15 mouse cellular contexts compared by ENCODE assay signal in the genomic region with DNA sequence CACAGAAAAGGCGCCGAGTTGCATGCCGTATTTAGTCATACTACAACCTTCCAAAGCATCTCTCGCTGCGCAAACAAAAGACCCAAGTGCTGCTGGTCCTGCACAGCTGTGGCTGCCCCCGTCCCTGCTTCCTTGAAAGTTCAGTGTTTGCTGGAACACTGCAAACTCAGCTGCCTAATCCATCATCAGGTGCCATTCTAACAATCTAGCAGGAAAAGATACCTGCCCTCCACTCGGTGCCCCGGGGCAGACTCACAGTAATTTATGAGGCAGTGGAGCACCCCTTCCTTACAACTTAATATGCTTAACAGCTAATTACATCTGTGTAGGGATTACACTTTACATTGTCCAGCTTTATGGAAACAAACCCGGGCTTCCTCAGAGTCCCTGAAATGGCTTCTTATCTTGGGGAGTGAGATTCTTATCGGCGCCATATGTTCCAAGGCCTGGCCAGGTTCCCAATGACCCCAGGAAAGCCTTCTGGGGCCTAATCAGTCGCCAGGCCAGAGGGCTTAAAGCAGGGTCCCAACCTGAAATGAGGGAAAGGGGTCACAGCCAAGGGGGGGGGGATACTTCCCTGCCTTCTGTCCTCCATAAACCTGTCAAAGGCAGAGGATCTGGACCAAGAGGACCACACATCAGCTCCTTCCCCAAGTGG. TPM values are rescaled to one million over a fixed set of nuclear protein-coding genes. Genes with fewer than 3 reads are reported as not detected.
A peak's percentile ranks its signal among the peaks of the same experiment; 100 is the strongest.
DNase-seq lines count a peak whose midpoint lies in the region; ATAC-seq and TF ChIP-seq lines count a peak whose summit lies in the region.
"Had no signal": no experiment of that assay in that cellular context is flagged by ENCODE, and none has a peak within 500 bp of the region (broad histone marks: within the 10 kb centered on the region; RNA-seq: fewer than 3 reads in every experiment).

No protein-coding gene starts in this region.

- H3K4me2 ChIP-seq in kidney, embryonic 14.5 days (replicated peaks; ENCODE audit: low read depth, low read length) = no peak overlapping the region
- H3K4me2 ChIP-seq in kidney, postnatal 0 days (ENCODE audit: low read length) = no peak overlapping the region
- H3K4me2 ChIP-seq: liver, embryonic 12.5 days had no signal

- H3K79me3 ChIP-seq in C2C12 (ENCODE audit: low read depth) = no peaks in the 10 kb centered on the region

- H3K4me1 ChIP-seq in kidney, embryonic 14.5 days (ENCODE audit: control insufficient read depth, insufficient read depth, low read length) = peaks cover 5% of the 10 kb centered on the region
- H3K4me1 ChIP-seq in kidney, postnatal 0 days (replicated peaks; ENCODE audit: insufficient read depth, low read length) = no peaks in the 10 kb centered on the region; the same call in 1 of the 2 replicates

- intact Hi-C loops in heart, postnatal 10 days (cut with DNase I) = loop anchor here (2.0 kb wide), 2 partner anchors 25 to 45 kb away; no protein-coding TSS in a partner anchor

- no peak overlapping the region for H3K4me3 ChIP-seq in kidney, embryonic 14.5 days (ENCODE audit: low read length)
- no peak overlapping the region for H3K4me3 ChIP-seq in C2C12 (ENCODE audit: insufficient read depth, poor library complexity, severe bottlenecking)
- no peak overlapping the region for H3K4me3 ChIP-seq in kidney, postnatal 0 days (replicated peaks; ENCODE audit: low read depth, low read length)
- H3K4me3 ChIP-seq: left cerebral cortex, adult 2 months; liver, embryonic 12.5 days; megakaryocyte, embryonic 14.5 days had no signal

- H3K79me2 ChIP-seq in C2C12 (ENCODE audit: control insufficient read depth, insufficient read depth) = no peaks in the 10 kb centered on the region

- ATAC-seq in kidney, embryonic 14.5 days (ENCODE audit: low FRiP score, low TSS enrichment) = peak; percentile 39; the same call in 1 of the 2 replicates
- ATAC-seq in kidney, postnatal 0 days (replicated peaks; ENCODE audit: low FRiP score, low read depth) = no peak
- ATAC-seq in inflammation-experienced regulatory T-cells, adult 6 months = no peak
- ATAC-seq: liver, embryonic 12.5 days had no signal

- H3K9ac ChIP-seq in kidney, embryonic 14.5 days (ENCODE audit: low read depth, low read length) = no peak overlapping the region
- H3K9ac ChIP-seq in kidney, postnatal 0 days (ENCODE audit: low read depth, low read length) = no peak overlapping the region
- H3K9ac ChIP-seq: liver, embryonic 12.5 days had no signal

- no peak overlapping the region for H3ac ChIP-seq in C2C12 (ENCODE audit: control insufficient read depth, insufficient read length, low read depth)

- DNase-seq in heart, adult 11 months = peak; percentile 87
- no peak for DNase-seq in heart, postnatal 10 days
- no peak for DNase-seq in kidney, adult 11 months
- DNase-seq in kidney, postnatal 0 days (ENCODE audit: low spot score) = peak; percentile 60
- DNase-seq in urinary bladder, postnatal 10 days (ENCODE audit: low spot score) = no peak
- DNase-seq: B cell, adult 2 months; right cerebral cortex, postnatal 25 days; thymus, postnatal 25 days had no signal

- H3K27ac ChIP-seq in kidney, embryonic 14.5 days (ENCODE audit: low read depth, low read length) = peak overlapping the region; percentile 47; the same call in 1 of the 2 replicates
- peak overlapping the region; percentile 66 for H3K27ac ChIP-seq in kidney, postnatal 0 days
- H3K27ac ChIP-seq: left cerebral cortex, adult 2 months; liver, embryonic 12.5 days had no signal

- H3K9me3 ChIP-seq in kidney, embryonic 14.5 days (ENCODE audit: control insufficient read depth, low read length) = no peaks in the 10 kb centered on the region
- H3K9me3 ChIP-seq in kidney, postnatal 0 days (replicated peaks; ENCODE audit: low read length) = no peaks in the 10 kb centered on the region
- H3K9me3 ChIP-seq: G1E; liver, embryonic 12.5 days had no signal

- 26% methylated on average over 12 of the region's 12 CpGs for WGBS in kidney, embryonic 14.5 days
- 22% methylated on average over 12 of the region's 12 CpGs for WGBS in kidney, postnatal 0 days

- TF ChIP-seq CTCF in C2C12 (IDR thresholded peaks at IDR 0.05; ENCODE audit: control insufficient read depth, insufficient read depth, insufficient read length) = no peak
- TF ChIP-seq CTCF in kidney, postnatal 0 days (IDR thresholded peaks at IDR 0.05; ENCODE audit: low read depth) = no peak

- no peaks in the 10 kb centered on the region for H3K36me3 ChIP-seq in kidney, embryonic 14.5 days (ENCODE audit: control insufficient read depth, insufficient read depth, low read length)
- H3K36me3 ChIP-seq in C2C12 (ENCODE audit: control insufficient read depth, insufficient read depth) = no peaks in the 10 kb centered on the region
- H3K36me3 ChIP-seq in kidney, postnatal 0 days (ENCODE audit: insufficient read depth, low read length) = no peaks in the 10 kb centered on the region
- H3K36me3 ChIP-seq: G1E; liver, embryonic 12.5 days had no signal

- no peaks in the 10 kb centered on the region for H3K27me3 ChIP-seq in kidney, embryonic 14.5 days (ENCODE audit: control insufficient read depth, insufficient read depth, low read length)
- H3K27me3 ChIP-seq in C2C12 (ENCODE audit: control insufficient read depth, insufficient read depth, insufficient read length) = no peaks in the 10 kb centered on the region
- H3K27me3 ChIP-seq in kidney, postnatal 0 days (ENCODE audit: insufficient read depth, low read length) = no peaks in the 10 kb centered on the region
- H3K27me3 ChIP-seq: liver, embryonic 12.5 days; megakaryocyte, embryonic 14.5 days had no signal

TF ChIP-seq in C2C12, 6 proteins besides CTCF, POLR2A, EP300 and RAD21:
- TF ChIP-seq MYOD1 (IDR thresholded peaks at IDR 0.05; ENCODE audit: control insufficient read depth, insufficient read length, low read depth) (peak; percentile 45), FOSL1 (IDR thresholded peaks at IDR 0.05; ENCODE audit: insufficient read depth, low read length, poor library complexity, severe bottlenecking) (no peak)
TF ChIP-seq in C2C12: peak in this region for 1.

RNA-seq across cellular contexts. Expression of gene Kdr, which starts 56.4 kb away (rescaled TPM):
- total RNA-seq in heart, postnatal 10 days (2021) = 100 to 1,000 TPM; 124 to 160 TPM
- 18.4 and 39.5 TPM in 2 replicates for polyA plus RNA-seq in kidney, embryonic 14.5 days (2014; fragmentation: Nextera tagmentation; extraction: Ambion mirVana)
- polyA plus RNA-seq in C2C12 (2012; fragmentation: generic; extraction: Trizol) = under 0.01 TPM
- polyA plus RNA-seq in kidney, postnatal 0 days (2015; fragmentation: Nextera tagmentation; extraction: Ambion mirVana) = 19.6 and 21.9 TPM in 2 replicates
- under 1 TPM in 1 of 3 experiments, not detected in 2; 0.06 TPM for polyA plus RNA-seq in inflammation-experienced regulatory T-cells, adult 6 months (2017; shearing (Covaris generic))
- polyA plus RNA-seq: G1E had no signal

Comparison
In these comparisons a context has a peak if more than half of its experiments do, and no peak if none do; other contexts are left out.
1. DNase-seq: peak in heart, adult 11 months (single experiment) and kidney, postnatal 0 days (single experiment); none in heart, postnatal 10 days (0 of 2), kidney, adult 11 months (single experiment) and urinary bladder, postnatal 10 days (single experiment).
2. RNA of gene Kdr, which starts 56.4 kb away (polyA plus RNA-seq): 18.4 to 39.5 TPM in kidney, embryonic 14.5 days and 19.6 to 21.9 TPM in kidney, postnatal 0 days; 0.06 TPM in inflammation-experienced regulatory T-cells, adult 6 months and under 0.01 TPM in C2C12 (single experiment); every median in the first group is over 10 times any median in the second.